Mouse (Mus musculus): ENCODE results near the gene Crybg3.

GRCm38 (mm10) chr16:59497947-59498346 lies 102.8 kb downstream of the Crybg3 start:
- peak in 1 of 2 experiments; percentile 53; a peak in 2 of 4 replicates for TF ChIP-seq CTCF (conservative IDR thresholded peaks at IDR 0.05 in 1 of 2, IDR thresholded peaks at IDR 0.05 in 1 of 2; ENCODE audit: low read depth in 2 of 2, low read length in 2 of 2)
- no peak for TF ChIP-seq IRF4 (IDR thresholded peaks at IDR 0.05; ENCODE audit: low read depth, low read length)
- no peak for TF ChIP-seq NRF1 (IDR thresholded peaks at IDR 0.05; ENCODE audit: low read depth, low read length)
